Mouse (Mus musculus): ENCODE data around the gene Folh1. TPM values are rescaled to one million over a fixed set of nuclear protein-coding genes. Genes with fewer than 3 reads are reported as not detected.
"Not testable (repeated sequence)": the region's sequence is repeated elsewhere in the genome, so short reads cannot be mapped to it uniquely, and the experiment has no call there.

The Folh1 gene
- polyA plus RNA-seq (2012; ENCODE audit: insufficient read depth, insufficient read length, low replicate concordance, missing spikeins), result not detected in 2 replicates

- 3% methylated on average over 11 of the region's 11 CpGs for WGBS
- TF ChIP-seq POLR2A (IDR thresholded peaks at IDR 0.05; ENCODE audit: insufficient read depth, low read depth, low read length), result no peak
- no peak for TF ChIP-seq CTCF (IDR thresholded peaks at IDR 0.05; ENCODE audit: insufficient read depth, low read depth, low read length)
- Histone ChIP-seq H3K4me1 (ENCODE audit: control insufficient read depth, insufficient read depth, low read length) (peaks cover 3% of the 10 kb centered on the region; the same call in 1 of the 2 replicates), H3K4me3 (ENCODE audit: insufficient read depth, low read depth, low read length) (peak within 1 kb of the TSS; percentile 40), H3K27ac (ENCODE audit: insufficient read depth, low read depth, low read length) (no peak within 1 kb of the TSS; the same call in 1 of the 2 replicates)
These were observed at the start of gene Folh1 for GRCm38 (mm10) chr7:86775617-86776325. Gene Folh1 (minus strand): TSS chr7:86775943.

- no peak for TF ChIP-seq POLR2A (IDR thresholded peaks at IDR 0.05; ENCODE audit: insufficient read depth, low read depth, low read length)
- H3K4me3 ChIP-seq (ENCODE audit: insufficient read depth, low read depth, low read length), result no peak overlapping the region
- 60% methylated on average over 1 of the region's 1 CpGs for WGBS
- no peaks in the 10 kb centered on the region for H3K4me1 ChIP-seq (ENCODE audit: control insufficient read depth, insufficient read depth, low read length)
- no peak overlapping the region for H3K27ac ChIP-seq (ENCODE audit: insufficient read depth, low read depth, low read length)
These were observed 40.7 kb upstream of the Folh1 start for GRCm38 (mm10) chr7:86816466-86816865.

- WGBS, result 80% methylated on average over 6 of the region's 6 CpGs
These were observed 40.0 kb upstream of the Folh1 start for GRCm38 (mm10) chr7:86815716-86816115.

GRCm38 (mm10) chr7:86815241-86815640 is 39.5 kb upstream of the Folh1 start:
- WGBS, result 91% methylated on average over 5 of the region's 5 CpGs
- not testable (repeated sequence) for H3K4me1 ChIP-seq (ENCODE audit: control insufficient read depth, insufficient read depth, low read length); H3K27ac ChIP-seq (ENCODE audit: insufficient read depth, low read depth, low read length); H3K4me3 ChIP-seq (ENCODE audit: insufficient read depth, low read depth, low read length)

More at GRCm38 (mm10) chr7:86815716-86816115, 40.0 kb upstream of the Folh1 start:
- not testable (repeated sequence) for H3K27ac ChIP-seq (ENCODE audit: insufficient read depth, low read depth, low read length); H3K4me1 ChIP-seq (ENCODE audit: control insufficient read depth, insufficient read depth, low read length); H3K4me3 ChIP-seq (ENCODE audit: insufficient read depth, low read depth, low read length)

GRCm38 (mm10) chr7:86794727-86795126 is 19.0 kb upstream of the Folh1 start, which contains the start of gene Vmn2r77:
Gene Vmn2r77 (plus strand): TSS chr7:86795027.
- Histone ChIP-seq H3K27ac (ENCODE audit: insufficient read depth, low read depth, low read length) (no peak within 1 kb of the TSS), H3K4me1 (ENCODE audit: control insufficient read depth, insufficient read depth, low read length) (no peaks in the 10 kb centered on the region)
- TF ChIP-seq POLR2A (IDR thresholded peaks at IDR 0.05; ENCODE audit: insufficient read depth, low read depth, low read length) (no peak), CTCF (IDR thresholded peaks at IDR 0.05; ENCODE audit: insufficient read depth, low read depth, low read length) (no peak)

GRCm38 (mm10) chr7:86771621-86772020 is 4.1 kb downstream of the Folh1 start:
- TF ChIP-seq CTCF (IDR thresholded peaks at IDR 0.05; ENCODE audit: insufficient read depth, low read depth, low read length) (no peak), POLR2A (IDR thresholded peaks at IDR 0.05; ENCODE audit: insufficient read depth, low read depth, low read length) (no peak)
- H3K27ac ChIP-seq (ENCODE audit: insufficient read depth, low read depth, low read length), result no peak overlapping the region
- WGBS, result 83% methylated on average over 3 of the region's 3 CpGs

More at GRCm38 (mm10) chr7:86794727-86795126, 19.0 kb upstream of the Folh1 start, which contains the start of gene Vmn2r77:
- no peak within 1 kb of the TSS for H3K4me3 ChIP-seq (ENCODE audit: insufficient read depth, low read depth, low read length)

GRCm38 (mm10) chr7:86764628-86765027 is 11.1 kb downstream of the Folh1 start:
- no peak for TF ChIP-seq CTCF (IDR thresholded peaks at IDR 0.05; ENCODE audit: insufficient read depth, low read depth, low read length)
- TF ChIP-seq POLR2A (IDR thresholded peaks at IDR 0.05; ENCODE audit: insufficient read depth, low read depth, low read length), result no peak
- no peak overlapping the region for H3K4me3 ChIP-seq (ENCODE audit: insufficient read depth, low read depth, low read length)
- no peaks in the 10 kb centered on the region for H3K4me1 ChIP-seq (ENCODE audit: control insufficient read depth, insufficient read depth, low read length)
- H3K27ac ChIP-seq (ENCODE audit: insufficient read depth, low read depth, low read length), result no peak overlapping the region

More at GRCm38 (mm10) chr7:86771621-86772020, 4.1 kb downstream of the Folh1 start:
- peaks cover 3% of the 10 kb centered on the region; the same call in 1 of the 2 replicates for H3K4me1 ChIP-seq (ENCODE audit: control insufficient read depth, insufficient read depth, low read length)
- no peak overlapping the region for H3K4me3 ChIP-seq (ENCODE audit: insufficient read depth, low read depth, low read length)

GRCm38 (mm10) chr7:86760751-86761150 is 15.0 kb downstream of the Folh1 start:
- no peak overlapping the region for H3K27ac ChIP-seq (ENCODE audit: insufficient read depth, low read depth, low read length)
- 91% methylated on average over 1 of the region's 1 CpGs for WGBS
- no peaks in the 10 kb centered on the region for H3K4me1 ChIP-seq (ENCODE audit: control insufficient read depth, insufficient read depth, low read length)
- TF ChIP-seq POLR2A (IDR thresholded peaks at IDR 0.05; ENCODE audit: insufficient read depth, low read depth, low read length) (no peak), CTCF (IDR thresholded peaks at IDR 0.05; ENCODE audit: insufficient read depth, low read depth, low read length) (no peak)
- no peak overlapping the region for H3K4me3 ChIP-seq (ENCODE audit: insufficient read depth, low read depth, low read length)

- no peak for TF ChIP-seq POLR2A (IDR thresholded peaks at IDR 0.05; ENCODE audit: insufficient read depth, low read depth, low read length)
- no peak for TF ChIP-seq CTCF (IDR thresholded peaks at IDR 0.05; ENCODE audit: insufficient read depth, low read depth, low read length)
- H3K4me3 ChIP-seq (ENCODE audit: insufficient read depth, low read depth, low read length), result no peak overlapping the region
- no peak overlapping the region for H3K27ac ChIP-seq (ENCODE audit: insufficient read depth, low read depth, low read length)
These were observed 50.7 kb downstream of the Folh1 start for GRCm38 (mm10) chr7:86725013-86725412.

GRCm38 (mm10) chr7:86688030-86688429 is 87.7 kb downstream of the Folh1 start, which contains the start of gene Olfr292:
Gene Olfr292 (plus strand): TSS chr7:86688330.
- Histone ChIP-seq H3K27ac (ENCODE audit: insufficient read depth, low read depth, low read length) (no peak within 1 kb of the TSS), H3K4me1 (ENCODE audit: control insufficient read depth, insufficient read depth, low read length) (no peaks in the 10 kb centered on the region), H3K4me3 (ENCODE audit: insufficient read depth, low read depth, low read length) (no peak within 1 kb of the TSS)
- TF ChIP-seq CTCF (IDR thresholded peaks at IDR 0.05; ENCODE audit: insufficient read depth, low read depth, low read length), result no peak
- TF ChIP-seq POLR2A (IDR thresholded peaks at IDR 0.05; ENCODE audit: insufficient read depth, low read depth, low read length), result no peak

More at GRCm38 (mm10) chr7:86725013-86725412, 50.7 kb downstream of the Folh1 start:
- no peaks in the 10 kb centered on the region for H3K4me1 ChIP-seq (ENCODE audit: control insufficient read depth, insufficient read depth, low read length)

Other genes starting within 250 kb of the Folh1 start
- gene Olfr295, start 192.1 kb downstream of the Folh1 start, polyA plus RNA-seq (2012; ENCODE audit: insufficient read depth, insufficient read length, low replicate concordance, missing spikeins), result not detected in 2 replicates
- gene Olfr294, start 159.3 kb downstream of the Folh1 start, polyA plus RNA-seq (2012; ENCODE audit: insufficient read depth, insufficient read length, low replicate concordance, missing spikeins), result not detected in 2 replicates
- gene Olfr293, start 126.9 kb downstream of the Folh1 start, polyA plus RNA-seq (2012; ENCODE audit: insufficient read depth, insufficient read length, low replicate concordance, missing spikeins), result not detected in 2 replicates
- not detected in 2 replicates for gene Olfr292, start 87.6 kb downstream of the Folh1 start, polyA plus RNA-seq (2012; ENCODE audit: insufficient read depth, insufficient read length, low replicate concordance, missing spikeins)
- not detected in 2 replicates for gene Vmn2r77, start 19.1 kb upstream of the Folh1 start, polyA plus RNA-seq (2012; ENCODE audit: insufficient read depth, insufficient read length, low replicate concordance, missing spikeins)
- gene Vmn2r78, start 139.2 kb upstream of the Folh1 start, polyA plus RNA-seq (2012; ENCODE audit: insufficient read depth, insufficient read length, low replicate concordance, missing spikeins), result not detected in 2 replicates
- not detected in 2 replicates for gene Vmn2r79, start 220.2 kb upstream of the Folh1 start, polyA plus RNA-seq (2012; ENCODE audit: insufficient read depth, insufficient read length, low replicate concordance, missing spikeins)

Data from olfactory bulb, adult 2 months (tissue).